Mouse (Mus musculus): ENCODE data around the gene Glrx3. TPM values are rescaled to one million over a fixed set of nuclear protein-coding genes. Genes with fewer than 3 reads are reported as not detected.
A peak's percentile ranks its signal among the peaks of the same experiment; 100 is the strongest.
"Not testable (repeated sequence)": the region's sequence is repeated elsewhere in the genome, so short reads cannot be mapped to it uniquely, and the experiment has no call there.

The Glrx3 gene
- polyA plus RNA-seq, 1 experiment from 2014 or later = 283 TPM

DNA sequence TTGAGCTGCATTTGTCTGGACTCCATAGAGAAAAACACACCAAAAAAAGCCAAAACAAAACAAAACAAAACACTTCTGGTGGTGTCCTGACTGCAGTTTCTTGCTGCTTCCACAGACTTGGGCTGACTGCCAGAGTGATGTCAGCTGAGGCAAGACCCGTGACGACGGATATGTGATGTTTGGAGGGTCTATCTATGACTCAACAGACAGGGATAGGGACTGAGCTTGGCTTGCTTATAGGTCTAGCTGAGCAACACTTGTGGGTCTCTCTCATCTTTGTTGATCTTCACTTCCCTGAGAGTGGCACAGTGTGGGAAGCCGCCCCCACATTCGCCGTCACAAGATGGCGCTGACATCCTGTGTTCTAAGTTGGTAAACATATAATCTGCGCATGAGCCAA lies 22.7 kb upstream of the Glrx3 start:
- Histone ChIP-seq H3K9me3 (ENCODE audit: control insufficient read depth, low read length) (no peaks in the 10 kb centered on the region), H3K9ac (replicated peaks; ENCODE audit: low read depth, low read length) (no peak overlapping the region), H3K4me3 (ENCODE audit: low read depth, low read length) (no peak overlapping the region), H3K36me3 (ENCODE audit: control insufficient read depth, insufficient read depth, low read length) (no peaks in the 10 kb centered on the region), H3K27ac (ENCODE audit: low read depth, low read length) (no peak overlapping the region), H3K4me2 (ENCODE audit: low read depth, low read length) (no peak overlapping the region), H3K4me1 (ENCODE audit: control insufficient read depth, insufficient read depth, low read length) (no peaks in the 10 kb centered on the region), H3K27me3 (ENCODE audit: control insufficient read depth, insufficient read depth, low read length) (no peaks in the 10 kb centered on the region)
- no peak for ATAC-seq (ENCODE audit: low read depth)
- 76% methylated on average over 8 of the region's 8 CpGs for WGBS

DNA sequence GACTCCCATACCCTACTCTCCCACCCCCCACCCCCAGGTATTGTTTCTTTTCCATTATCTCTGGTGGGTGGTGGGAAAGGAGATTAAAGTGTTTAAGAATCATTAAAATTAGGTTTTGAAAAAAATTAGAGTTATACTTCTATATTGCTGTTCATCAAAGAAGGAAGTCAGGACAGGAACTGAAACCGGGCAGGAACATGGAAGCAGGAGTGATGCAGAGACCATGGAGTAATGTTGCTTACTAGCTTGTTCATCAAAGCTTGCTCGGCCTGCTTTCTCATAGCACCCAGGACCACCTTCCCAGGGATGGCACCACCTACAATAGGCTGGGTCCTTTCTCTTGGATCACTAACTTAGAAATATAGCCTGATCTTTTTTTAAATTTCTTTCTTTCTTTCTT lies 16.9 kb upstream of the Glrx3 start:
- no peaks in the 10 kb centered on the region for H3K27me3 ChIP-seq (ENCODE audit: control insufficient read depth, insufficient read depth, low read length)
- no peaks in the 10 kb centered on the region for H3K4me1 ChIP-seq (ENCODE audit: control insufficient read depth, insufficient read depth, low read length)
- no peak for ATAC-seq (ENCODE audit: low read depth)
- H3K27ac ChIP-seq (ENCODE audit: low read depth, low read length) = no peak overlapping the region
- H3K4me2 ChIP-seq (ENCODE audit: low read depth, low read length) = no peak overlapping the region
- 94% methylated on average over 2 of the region's 2 CpGs for WGBS
- no peak overlapping the region for H3K4me3 ChIP-seq (ENCODE audit: low read depth, low read length)
- no peaks in the 10 kb centered on the region for H3K9me3 ChIP-seq (ENCODE audit: control insufficient read depth, low read length)
- no peak overlapping the region for H3K9ac ChIP-seq (replicated peaks; ENCODE audit: low read depth, low read length)
- H3K36me3 ChIP-seq (ENCODE audit: control insufficient read depth, insufficient read depth, low read length) = no peaks in the 10 kb centered on the region

DNA sequence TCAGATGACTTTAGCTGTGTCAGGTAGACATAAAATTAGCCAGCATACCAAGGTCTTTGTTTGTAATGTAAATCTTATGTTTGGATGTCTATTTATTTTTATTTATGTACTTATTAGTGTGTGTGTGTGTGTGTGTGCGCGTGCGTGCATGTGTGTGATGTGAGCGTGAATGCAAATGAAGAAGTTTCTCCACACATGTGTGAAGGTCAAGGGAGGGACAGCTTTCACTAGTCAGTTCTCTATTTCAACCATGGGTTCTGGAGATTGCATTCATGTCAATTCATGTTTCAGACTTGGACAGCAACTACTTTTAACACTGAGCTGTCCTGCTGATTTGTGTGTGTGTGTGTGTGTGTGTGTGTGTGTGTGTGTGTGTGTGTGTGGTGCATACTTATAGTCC lies 16.2 kb upstream of the Glrx3 start:
- H3K9me3 ChIP-seq (ENCODE audit: control insufficient read depth, low read length) = no peaks in the 10 kb centered on the region
- no peak for ATAC-seq (ENCODE audit: low read depth)
- no peak overlapping the region for H3K9ac ChIP-seq (replicated peaks; ENCODE audit: low read depth, low read length)
- H3K4me1 ChIP-seq (ENCODE audit: control insufficient read depth, insufficient read depth, low read length) = no peaks in the 10 kb centered on the region
- H3K4me2 ChIP-seq (ENCODE audit: low read depth, low read length) = no peak overlapping the region
- no peaks in the 10 kb centered on the region for H3K36me3 ChIP-seq (ENCODE audit: control insufficient read depth, insufficient read depth, low read length)
- H3K4me3 ChIP-seq (ENCODE audit: low read depth, low read length) = no peak overlapping the region
- H3K27me3 ChIP-seq (ENCODE audit: control insufficient read depth, insufficient read depth, low read length) = no peaks in the 10 kb centered on the region
- H3K27ac ChIP-seq (ENCODE audit: low read depth, low read length) = no peak overlapping the region
- 96% methylated on average over 4 of the region's 4 CpGs for WGBS

DNA sequence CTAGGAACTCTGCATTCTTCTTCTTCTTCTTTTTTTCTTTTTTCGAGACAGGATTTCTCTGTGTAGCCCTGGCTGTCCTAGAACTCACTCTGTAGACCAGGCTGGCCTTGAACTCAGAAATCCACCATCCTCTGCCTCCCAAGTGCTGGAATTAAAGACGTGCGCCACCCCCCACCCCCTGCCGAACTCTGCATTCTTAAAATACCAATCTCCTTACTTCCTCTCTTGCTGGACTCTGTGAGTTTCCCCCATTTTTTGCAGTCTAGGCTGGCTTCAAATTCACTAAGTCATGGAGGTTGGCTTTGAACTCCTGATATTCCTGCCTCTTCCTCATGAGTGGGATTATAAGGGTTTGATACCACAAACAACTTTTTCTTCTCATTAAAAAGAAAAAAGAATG lies 10.7 kb upstream of the Glrx3 start:
- H3K9ac ChIP-seq (replicated peaks; ENCODE audit: low read depth, low read length) = no peak overlapping the region
- H3K36me3 ChIP-seq (ENCODE audit: control insufficient read depth, insufficient read depth, low read length) = no peaks in the 10 kb centered on the region
- no peak overlapping the region for H3K4me2 ChIP-seq (ENCODE audit: low read depth, low read length)
- no peaks in the 10 kb centered on the region for H3K9me3 ChIP-seq (ENCODE audit: control insufficient read depth, low read length)
- H3K27ac ChIP-seq (ENCODE audit: low read depth, low read length) = no peak overlapping the region
- H3K4me3 ChIP-seq (ENCODE audit: low read depth, low read length) = no peak overlapping the region
- H3K4me1 ChIP-seq (ENCODE audit: control insufficient read depth, insufficient read depth, low read length) = no peaks in the 10 kb centered on the region
- no peaks in the 10 kb centered on the region for H3K27me3 ChIP-seq (ENCODE audit: control insufficient read depth, insufficient read depth, low read length)
- WGBS = 70% methylated on average over 4 of the region's 4 CpGs
- no peak for ATAC-seq (ENCODE audit: low read depth)

DNA sequence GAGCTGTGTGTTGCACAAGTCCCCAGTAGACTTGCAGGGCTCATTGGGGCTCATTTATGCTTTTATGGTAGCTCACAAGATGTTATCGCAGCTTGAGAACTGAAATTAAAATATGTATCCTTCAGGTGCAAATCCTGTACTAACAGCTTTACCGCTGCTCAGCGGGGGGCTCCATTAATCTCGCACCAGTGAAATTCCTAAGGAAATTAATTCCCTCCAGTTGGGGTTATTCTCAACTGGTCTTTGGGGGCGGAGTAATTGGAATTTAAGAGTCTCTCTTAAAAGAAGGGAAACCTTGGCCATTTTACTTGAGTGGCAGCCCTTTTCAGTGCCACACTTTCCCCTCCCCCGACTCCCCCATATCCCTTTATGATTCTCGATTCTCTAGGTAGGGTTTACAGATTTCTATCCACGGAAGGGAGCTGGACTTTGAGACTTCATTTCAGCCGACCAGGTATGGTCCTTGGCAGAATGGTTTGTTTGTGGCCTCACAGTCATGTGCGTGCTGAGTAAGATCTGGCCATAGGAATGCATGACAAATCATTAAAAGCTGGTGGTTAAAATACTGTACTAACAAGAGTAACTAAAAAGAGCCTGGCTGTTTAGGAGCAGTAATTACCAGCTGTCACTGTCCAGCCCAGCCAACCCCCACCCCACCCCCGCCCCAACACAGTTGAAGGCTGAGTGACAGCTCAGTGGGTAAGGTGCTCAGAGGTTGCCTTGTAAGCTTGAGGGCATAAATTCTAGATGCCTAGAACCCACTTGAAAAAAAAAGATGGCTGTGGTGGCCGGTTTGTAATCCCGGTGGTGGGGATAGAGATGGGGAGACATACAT lies 5.4 kb upstream of the Glrx3 start:
- Histone ChIP-seq H3K9ac (replicated peaks; ENCODE audit: low read depth, low read length) (no peak overlapping the region), H3K4me2 (ENCODE audit: low read depth, low read length) (no peak overlapping the region), H3K4me3 (ENCODE audit: low read depth, low read length) (no peak overlapping the region), H3K9me3 (ENCODE audit: control insufficient read depth, low read length) (no peaks in the 10 kb centered on the region), H3K27ac (ENCODE audit: low read depth, low read length) (no peak overlapping the region), H3K4me1 (ENCODE audit: control insufficient read depth, insufficient read depth, low read length) (no peaks in the 10 kb centered on the region), H3K27me3 (ENCODE audit: control insufficient read depth, insufficient read depth, low read length) (no peaks in the 10 kb centered on the region), H3K36me3 (ENCODE audit: control insufficient read depth, insufficient read depth, low read length) (no peaks in the 10 kb centered on the region)
- WGBS = 39% methylated on average over 13 of the region's 13 CpGs
- ATAC-seq (ENCODE audit: low read depth) = no peak

DNA sequence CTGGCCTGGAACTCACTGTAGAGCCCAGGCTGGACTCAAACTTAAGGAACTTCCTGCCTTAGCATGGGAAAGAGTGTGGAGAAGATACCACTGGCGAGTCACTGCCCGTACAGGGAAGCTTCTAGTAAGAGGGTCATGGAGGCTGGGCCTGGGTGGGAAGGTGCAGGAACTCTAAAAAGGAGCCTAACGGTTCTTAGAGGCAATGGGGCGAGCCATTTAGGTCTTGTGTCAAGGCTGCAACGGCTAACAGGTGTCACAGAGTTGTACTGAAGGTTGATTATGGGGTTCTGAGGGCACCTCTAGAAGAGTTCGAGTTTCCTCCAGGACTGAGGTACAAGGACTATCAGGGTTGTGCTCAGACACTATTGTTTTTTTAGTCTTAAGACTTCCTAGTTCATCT lies 513 bp upstream of the Glrx3 start:
- Histone ChIP-seq H3K9me3 (ENCODE audit: control insufficient read depth, low read length) (no peaks in the 10 kb centered on the region), H3K27ac (ENCODE audit: low read depth, low read length) (peak overlapping the region; percentile 87; the same call in 1 of the 2 replicates), H3K4me1 (ENCODE audit: control insufficient read depth, insufficient read depth, low read length) (peaks cover 11% of the 10 kb centered on the region), H3K27me3 (ENCODE audit: control insufficient read depth, insufficient read depth, low read length) (no peaks in the 10 kb centered on the region), H3K4me3 (ENCODE audit: low read depth, low read length) (peak overlapping the region; percentile 86), H3K36me3 (ENCODE audit: control insufficient read depth, insufficient read depth, low read length) (no peaks in the 10 kb centered on the region), H3K4me2 (ENCODE audit: low read depth, low read length) (peak overlapping the region; percentile 60; the same call in 1 of the 2 replicates), H3K9ac (replicated peaks; ENCODE audit: low read depth, low read length) (no peak overlapping the region)
- WGBS = 75% methylated on average over 6 of the region's 6 CpGs
- no peak for ATAC-seq (ENCODE audit: low read depth)

DNA sequence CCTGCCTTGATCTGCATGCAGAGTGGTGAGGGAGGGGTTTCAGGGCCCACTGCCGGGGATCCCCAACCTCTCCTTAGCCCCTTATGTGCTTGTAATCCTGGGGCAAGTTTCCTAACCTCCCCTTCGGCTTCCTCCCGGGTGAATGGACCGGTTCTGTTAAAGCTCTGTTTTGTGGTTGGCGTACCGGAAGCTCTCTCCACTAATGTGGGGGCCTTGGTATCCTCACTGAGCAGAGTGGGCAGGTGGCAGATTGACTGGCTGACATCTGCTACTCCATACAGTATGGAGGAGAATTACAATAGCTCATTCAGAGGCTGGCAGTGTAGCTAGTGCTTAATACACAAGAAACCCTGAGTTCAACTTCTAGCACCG lies 751 bp downstream of the Glrx3 start:
- peaks cover 11% of the 10 kb centered on the region for H3K4me1 ChIP-seq (ENCODE audit: control insufficient read depth, insufficient read depth, low read length)
- peak overlapping the region; percentile 86 for H3K4me3 ChIP-seq (ENCODE audit: low read depth, low read length)
- peak overlapping the region; percentile 60 for H3K4me2 ChIP-seq (ENCODE audit: low read depth, low read length)
- H3K27me3 ChIP-seq (ENCODE audit: control insufficient read depth, insufficient read depth, low read length) = no peaks in the 10 kb centered on the region
- ATAC-seq (ENCODE audit: low read depth) = peak; percentile 78
- peak overlapping the region; percentile 87 for H3K27ac ChIP-seq (ENCODE audit: low read depth, low read length)
- WGBS = 3% methylated on average over 7 of the region's 7 CpGs
- H3K9ac ChIP-seq (replicated peaks; ENCODE audit: low read depth, low read length) = peak overlapping the region; percentile 92
- H3K9me3 ChIP-seq (ENCODE audit: control insufficient read depth, low read length) = no peaks in the 10 kb centered on the region
- no peaks in the 10 kb centered on the region for H3K36me3 ChIP-seq (ENCODE audit: control insufficient read depth, insufficient read depth, low read length)

DNA sequence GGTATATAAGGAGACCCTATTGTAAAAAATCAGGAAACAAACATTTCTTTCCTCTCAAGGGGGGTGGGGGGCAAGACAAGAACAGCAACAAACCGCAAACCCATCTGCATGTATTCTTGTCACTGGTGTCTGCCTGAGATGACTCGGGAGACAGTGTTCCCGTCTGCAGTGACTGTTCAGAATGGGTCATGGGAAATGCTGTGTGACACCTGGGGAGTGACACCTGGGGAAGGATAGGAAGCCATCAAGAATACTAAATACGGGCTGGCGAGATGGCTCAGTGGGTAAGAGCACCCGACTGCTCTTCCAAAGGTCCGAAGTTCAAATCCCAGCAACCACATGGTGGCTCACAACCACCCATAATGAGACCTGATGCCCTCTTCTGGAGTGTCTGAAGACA lies 1.5 kb downstream of the Glrx3 start:
- peaks cover 11% of the 10 kb centered on the region for H3K4me1 ChIP-seq (ENCODE audit: control insufficient read depth, insufficient read depth, low read length)
- H3K36me3 ChIP-seq (ENCODE audit: control insufficient read depth, insufficient read depth, low read length); H3K9me3 ChIP-seq (ENCODE audit: control insufficient read depth, low read length); H3K27me3 ChIP-seq (ENCODE audit: control insufficient read depth, insufficient read depth, low read length); H3K27ac ChIP-seq (ENCODE audit: low read depth, low read length); ATAC-seq (ENCODE audit: low read depth); H3K9ac ChIP-seq (replicated peaks; ENCODE audit: low read depth, low read length): not testable (repeated sequence)
- peak overlapping the region; percentile 86 for H3K4me3 ChIP-seq (ENCODE audit: low read depth, low read length)
- peak overlapping the region; percentile 60 for H3K4me2 ChIP-seq (ENCODE audit: low read depth, low read length)
- 89% methylated on average over 7 of the region's 7 CpGs for WGBS

DNA sequence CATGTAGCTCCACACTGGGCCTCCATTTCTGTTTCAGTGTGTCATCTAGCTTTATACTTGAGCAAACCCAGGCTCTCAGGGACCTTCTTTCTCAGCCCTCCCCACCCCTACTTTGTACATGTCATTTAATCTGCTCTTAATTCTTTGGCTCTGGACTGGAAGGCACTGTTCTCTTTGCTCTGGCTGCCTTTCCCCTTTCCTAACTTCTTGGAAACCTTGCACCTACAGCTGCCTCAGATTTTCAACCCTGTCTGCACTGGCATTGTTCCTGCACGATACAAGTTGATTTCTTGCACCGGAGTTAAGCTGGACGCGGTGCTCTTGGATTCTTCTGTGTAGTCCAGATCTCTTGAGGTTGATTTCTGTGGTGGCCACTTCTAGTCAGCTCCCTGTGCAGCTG lies 5.5 kb downstream of the Glrx3 start:
- Histone ChIP-seq H3K36me3 (ENCODE audit: control insufficient read depth, insufficient read depth, low read length) (peaks cover 8% of the 10 kb centered on the region; the same call in 1 of the 2 replicates), H3K9ac (replicated peaks; ENCODE audit: low read depth, low read length) (no peak overlapping the region), H3K4me2 (ENCODE audit: low read depth, low read length) (no peak overlapping the region), H3K9me3 (ENCODE audit: control insufficient read depth, low read length) (no peaks in the 10 kb centered on the region), H3K27ac (ENCODE audit: low read depth, low read length) (no peak overlapping the region), H3K4me3 (ENCODE audit: low read depth, low read length) (no peak overlapping the region), H3K27me3 (ENCODE audit: control insufficient read depth, insufficient read depth, low read length) (no peaks in the 10 kb centered on the region), H3K4me1 (ENCODE audit: control insufficient read depth, insufficient read depth, low read length) (peaks cover 11% of the 10 kb centered on the region)
- ATAC-seq (ENCODE audit: low read depth) = no peak
- WGBS = 93% methylated on average over 4 of the region's 4 CpGs

Measured in neural tube, embryonic 14.5 days (tissue).